Mouse (Mus musculus): Measurements from ENCODE around the gene Lgals8. TPM values are rescaled to one million over a fixed set of nuclear protein-coding genes. Genes with fewer than 3 reads are reported as not detected.

Lgals8 gene
- total and polyA plus RNA-seq, 2 experiments from 2014 or later: 30.2 to 34.3 TPM

- TF ChIP-seq CTCF (IDR thresholded peaks at IDR 0.05): no peak
- peak within 1 kb of the TSS; percentile 97 for H3K4me2 ChIP-seq (ENCODE audit: low read depth, low read length, poor library complexity, severe bottlenecking)
- H3K9me3 ChIP-seq (ENCODE audit: low read length): no peaks in the 10 kb centered on the region
- peak within 1 kb of the TSS; percentile 86 for H3K4me3 ChIP-seq (ENCODE audit: low read depth, low read length)
- H3K4me1 ChIP-seq (ENCODE audit: insufficient read depth, low read length): peaks cover 3% of the 10 kb centered on the region; the same call in 1 of the 2 replicates
- DNase-seq (ENCODE audit: low spot score) (peak; percentile 98), ATAC-seq (ENCODE audit: low FRiP score) (peak; percentile 94)
- peaks cover 1% of the 10 kb centered on the region; the same call in 1 of the 2 replicates for H3K36me3 ChIP-seq (ENCODE audit: insufficient read depth, low read length)
- 0% methylated on average over 43 of the region's 43 CpGs for WGBS
- H3K27me3 ChIP-seq (ENCODE audit: insufficient read depth, low read length): no peaks in the 10 kb centered on the region
- H3K27ac ChIP-seq (ENCODE audit: low read depth, low read length): peak within 1 kb of the TSS; percentile 65
- H3K9ac ChIP-seq (replicated peaks; ENCODE audit: low read length, poor library complexity, severe bottlenecking): peak within 1 kb of the TSS; percentile 56
Observed at GRCm38 (mm10) chr13:12394609-12395505, 69.9 kb downstream of the Lgals8 start, which contains the start of gene Heatr1. Heatr1 (plus strand) TSS chr13:12395027.

Other genes with a start within 250 kb of the Lgals8 start
- gene Mtr, start 206.8 kb downstream of the Lgals8 start, total RNA-seq (2014; rRNA removed): 6.3 and 6.9 TPM in 2 replicates
- 1.9 and 2.2 TPM in 2 replicates for gene Mtr, start 206.8 kb downstream of the Lgals8 start, polyA plus RNA-seq (2015; fragmentation: Nextera tagmentation; extraction: Ambion mirVana)
- 5.7 and 8.6 TPM in 2 replicates for gene Actn2, start 124.2 kb downstream of the Lgals8 start, total RNA-seq (2014; rRNA removed)
- 3.7 and 4.0 TPM in 2 replicates for gene Actn2, start 124.2 kb downstream of the Lgals8 start, polyA plus RNA-seq (2015; fragmentation: Nextera tagmentation; extraction: Ambion mirVana)
- 13.1 and 18.5 TPM in 2 replicates for gene Heatr1, start 69.9 kb downstream of the Lgals8 start, total RNA-seq (2014; rRNA removed)
- 5.1 and 5.9 TPM in 2 replicates for gene Heatr1, start 69.9 kb downstream of the Lgals8 start, polyA plus RNA-seq (2015; fragmentation: Nextera tagmentation; extraction: Ambion mirVana)
- 1.1 and 1.4 TPM in 2 replicates for gene Edaradd, start 55.5 kb upstream of the Lgals8 start, total RNA-seq (2014; rRNA removed)
- 1.4 TPM in 2 replicates for gene Edaradd, start 55.5 kb upstream of the Lgals8 start, polyA plus RNA-seq (2015; fragmentation: Nextera tagmentation; extraction: Ambion mirVana)
- 8.6 and 10.7 TPM in 2 replicates for gene Ero1lb, start 100.9 kb upstream of the Lgals8 start, total RNA-seq (2014; rRNA removed)
- 10.7 and 11.3 TPM in 2 replicates for gene Ero1lb, start 100.9 kb upstream of the Lgals8 start, polyA plus RNA-seq (2015; fragmentation: Nextera tagmentation; extraction: Ambion mirVana)

Data from midbrain, postnatal 0 days (tissue).